Mouse (Mus musculus): ENCODE data around the gene Ankra2. TPM values are rescaled to one million over a fixed set of nuclear protein-coding genes. Genes with fewer than 3 reads are reported as not detected.
A peak's percentile ranks its signal among the peaks of the same experiment; 100 is the strongest.

The Ankra2 gene
- total RNA-seq, 2 experiments from 2014 or later, result 77.9 to 82.0 TPM

- no peak for DNase-seq
- intact Hi-C loops (cut with DNase I), result no loop called here
These were observed 27.8 kb downstream of the Ankra2 start for GRCm38 (mm10) chr13:98290719-98291118.

GRCm38 (mm10) chr13:98291712-98292111 lies 28.8 kb downstream of the Ankra2 start:
- intact Hi-C loops (cut with DNase I), result no loop called here
- no peak for DNase-seq

GRCm38 (mm10) chr13:98296072-98296471 lies 33.2 kb downstream of the Ankra2 start:
- intact Hi-C loops (cut with DNase I), result no loop called here
- no peak for DNase-seq

- DNase-seq, result no peak
- intact Hi-C loops (cut with DNase I), result no loop called here
These were observed 35.1 kb downstream of the Ankra2 start for GRCm38 (mm10) chr13:98297883-98298482.

- intact Hi-C loops (cut with DNase I), result no loop called here
- peak; percentile 83 for DNase-seq
These were observed 36.2 kb downstream of the Ankra2 start for GRCm38 (mm10) chr13:98298833-98299758.

GRCm38 (mm10) chr13:98305257-98305656 lies 42.4 kb downstream of the Ankra2 start:
- intact Hi-C loops (cut with DNase I), result no loop called here
- no peak for DNase-seq

GRCm38 (mm10) chr13:98306393-98306792 lies 43.5 kb downstream of the Ankra2 start:
- no peak for DNase-seq
- intact Hi-C loops (cut with DNase I), result no loop called here

GRCm38 (mm10) chr13:98306852-98307475 lies 44.1 kb downstream of the Ankra2 start:
- DNase-seq, result no peak
- intact Hi-C loops (cut with DNase I), result no loop called here

GRCm38 (mm10) chr13:98308004-98308403 lies 45.1 kb downstream of the Ankra2 start:
- DNase-seq, result no peak
- intact Hi-C loops (cut with DNase I), result no loop called here

- DNase-seq, result no peak
- intact Hi-C loops (cut with DNase I), result no loop called here
These were observed 45.9 kb downstream of the Ankra2 start for GRCm38 (mm10) chr13:98308724-98309123.

- intact Hi-C loops (cut with DNase I), result no loop called here
These were observed 48.7 kb downstream of the Ankra2 start for GRCm38 (mm10) chr13:98311597-98311996.

GRCm38 (mm10) chr13:98313631-98314030 lies 50.8 kb downstream of the Ankra2 start:
- DNase-seq, result no peak
- intact Hi-C loops (cut with DNase I), result no loop called here

More at GRCm38 (mm10) chr13:98311597-98311996, 48.7 kb downstream of the Ankra2 start:
- DNase-seq, result no peak

GRCm38 (mm10) chr13:98315124-98315523 lies 52.2 kb downstream of the Ankra2 start:
- intact Hi-C loops (cut with DNase I), result no loop called here
- no peak for DNase-seq

- DNase-seq, result no peak
- intact Hi-C loops (cut with DNase I), result no loop called here
These were observed 53.2 kb downstream of the Ankra2 start for GRCm38 (mm10) chr13:98316140-98316479.

GRCm38 (mm10) chr13:98316480-98317245 lies 53.8 kb downstream of the Ankra2 start, which contains the start of gene Btf3:
Gene Btf3, minus strand, starts transcription at chr13:98317006.
- intact Hi-C loops (cut with DNase I), result no loop called here
- peak; percentile 95 for DNase-seq

GRCm38 (mm10) chr13:98317246-98317677 lies 54.4 kb downstream of the Ankra2 start:
- DNase-seq, result no peak
- intact Hi-C loops (cut with DNase I), result no loop called here

- intact Hi-C loops (cut with DNase I), result no loop called here
- DNase-seq, result no peak
These were observed 55.0 kb downstream of the Ankra2 start for GRCm38 (mm10) chr13:98317911-98318310.

All from left cerebral cortex, postnatal 4 days (tissue).